Mouse (Mus musculus) lung, postnatal 0 days (tissue): ENCODE measurements around the gene Zfp507. TPM values are rescaled to one million over a fixed set of nuclear protein-coding genes. Genes with fewer than 3 reads are reported as not detected.

Source experiments
- ATAC-seq: fragments of 200-750 bp; cut with Nextera tagmentation; 2 replicates; pipeline ENCODE4 v1.8.0; 2017; ENCODE audit warnings: moderate library complexity
- DNase-seq: peaks from one replicate; pipeline ENCODE4 v3.0.0-alpha.2; 2016; ENCODE audit warnings: low spot score
- H3K27ac ChIP-seq: fragments of 300-500 bp; sonication (generic); 2 replicates; pipeline ENCODE4 v1.5.1; 2014; ENCODE audit warnings: antibody characterized with exemption, mild to moderate bottlenecking, low read length, mixed read lengths
- H3K27me3 ChIP-seq: fragments of 300-500 bp; sonication (generic); replicated peaks from 2 replicates; pipeline ENCODE4 v1.6.1; 2014; ENCODE audit warnings: low read length, mixed read lengths; ENCODE audit not compliant: insufficient read depth
- H3K36me3 ChIP-seq: fragments of 300-500 bp; sonication (generic); 2 replicates; pipeline ENCODE4 v1.6.1; 2014; ENCODE audit warnings: low read length, mixed read lengths; ENCODE audit not compliant: insufficient read depth
- H3K4me1 ChIP-seq: fragments of 300-500 bp; sonication (generic); 2 replicates; pipeline ENCODE4 v1.6.1; 2014; ENCODE audit warnings: antibody characterized with exemption, low read depth, low read length, mixed read lengths; ENCODE audit not compliant: insufficient read depth
- H3K4me2 ChIP-seq: fragments of 300-500 bp; sonication (generic); replicated peaks from 2 replicates; pipeline ENCODE4 v1.6.1; 2014; ENCODE audit warnings: low read depth, mild to moderate bottlenecking, low read length, moderate library complexity, mixed read lengths
- H3K4me3 ChIP-seq: fragments of 300-500 bp; sonication (generic); 2 replicates; pipeline ENCODE4 v1.5.1; 2014; ENCODE audit warnings: low read depth, low read length
- H3K9ac ChIP-seq: fragments of 300-500 bp; sonication (generic); replicated peaks from 2 replicates; pipeline ENCODE4 v1.6.1; 2014; ENCODE audit warnings: low read depth, mild to moderate bottlenecking
- H3K9me3 ChIP-seq: fragments of 300-500 bp; sonication (generic); 2 replicates; pipeline ENCODE4 v1.6.1; 2016; ENCODE audit warnings: low read length, mixed read lengths
- CTCF ChIP-seq: IDR thresholded peaks from 2 replicates; pipeline ENCODE4 v1.5.1; 2016; ENCODE audit warnings: antibody characterized with exemption, mild to moderate bottlenecking
- EP300 ChIP-seq: IDR thresholded peaks from 2 replicates; pipeline ENCODE4 v1.6.1; 2016; ENCODE audit warnings: antibody characterized with exemption, mild to moderate bottlenecking, control low read depth
- WGBS: fragments of 180-500 bp; shearing (Covaris S2); extraction: QIAGEN DNeasy Blood & Tissue Kit; methylation state at CpG from one replicate; pipeline ENCODE4 v1.1.7; 2014; 5-methylcytosine and 5-hydroxymethylcytosine counted together
- polyA plus RNA-seq: library from polyadenylated mRNA; unstranded; fragments of >200 nt; fragmentation: Nextera tagmentation; extraction: Ambion mirVana; gene quantifications from 2 replicates; pipeline ENCODE4 v1.2.1, GENCODE M21; 2015

Gene Zfp507
- polyA plus RNA-seq, 1 experiment from 2014 or later = 6.9 TPM

DNA sequence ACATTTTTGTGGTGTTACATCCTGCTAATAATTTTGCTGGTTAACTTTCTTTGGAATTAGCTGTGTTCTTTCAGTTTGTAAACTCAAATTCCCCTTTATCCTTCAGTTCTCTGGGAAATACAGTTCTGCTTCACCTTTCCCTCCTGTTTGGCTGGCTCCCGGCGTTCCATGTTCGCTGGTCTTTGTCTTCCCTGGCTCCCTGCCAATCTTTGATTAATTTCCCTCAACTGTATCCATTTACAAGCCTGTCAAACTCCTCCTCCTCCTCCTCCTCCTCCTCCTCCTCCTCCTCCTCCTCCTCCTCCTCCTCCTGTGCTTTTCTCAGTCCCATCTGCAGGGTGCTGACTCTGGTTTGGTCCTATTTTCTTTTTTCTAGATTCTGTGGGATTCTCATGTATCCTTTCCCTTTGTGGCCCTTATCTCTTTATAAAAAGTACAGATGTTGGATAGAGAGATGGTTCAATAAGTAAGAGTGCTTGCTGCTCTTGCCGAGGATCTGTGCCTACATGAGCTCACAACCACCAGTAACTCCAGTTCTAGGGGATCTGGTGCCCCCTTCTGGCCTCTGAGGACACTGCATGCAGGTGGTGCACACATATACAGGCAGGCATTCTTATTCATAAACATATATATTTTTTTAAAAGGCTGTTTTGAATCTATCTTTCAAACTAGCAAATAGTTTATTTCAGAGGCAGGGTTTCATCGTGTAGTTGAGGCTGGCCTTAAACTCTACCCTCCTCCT, 62.1 kb downstream of the Zfp507 start:
- 56% methylated on average over 5 of the region's 5 CpGs for WGBS
- H3K36me3 ChIP-seq = 0 out of 2 replicates have a peak, but pooled peaks cover 3% of the 10 kb centered on the region
- ATAC-seq = no peak
- H3K4me1 ChIP-seq = no peaks in the 10 kb centered on the region
- H3K27me3 ChIP-seq = no peaks in the 10 kb centered on the region
- TF ChIP-seq EP300 = no peak
- TF ChIP-seq CTCF = peak; percentile 73
- no peak overlapping the region for H3K4me3 ChIP-seq
- no peak overlapping the region for H3K4me2 ChIP-seq
- H3K9ac ChIP-seq = no peak overlapping the region
- no peaks in the 10 kb centered on the region for H3K9me3 ChIP-seq
- H3K27ac ChIP-seq = no peak overlapping the region
- DNase-seq = peak; percentile 28

DNA sequence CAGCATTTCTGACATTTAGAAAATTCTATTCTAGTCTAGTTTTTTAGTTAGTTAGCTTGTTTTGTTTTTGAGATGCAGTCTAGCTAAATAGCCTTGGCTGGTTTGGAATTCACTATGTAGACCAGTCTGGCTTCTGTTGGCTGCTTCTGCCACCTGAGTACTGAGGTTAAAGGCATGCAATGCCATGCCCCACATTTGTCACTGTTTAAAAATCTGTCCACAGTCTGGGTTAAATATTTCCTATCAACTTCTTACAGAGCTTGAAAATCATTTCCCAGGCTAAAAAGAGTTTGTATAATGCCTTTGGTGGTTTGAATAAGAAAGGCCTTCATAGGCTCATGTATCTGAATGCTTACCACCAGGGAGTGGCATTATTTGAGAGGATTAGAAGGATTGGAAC, 63.9 kb downstream of the Zfp507 start:
- Histone ChIP-seq H3K27me3 (no peaks in the 10 kb centered on the region), H3K36me3 (0 out of 2 replicates have a peak, but pooled peaks cover 3% of the 10 kb centered on the region), H3K9ac (no peak overlapping the region), H3K4me3 (no peak overlapping the region), H3K4me2 (no peak overlapping the region), H3K4me1 (no peaks in the 10 kb centered on the region), H3K9me3 (no peaks in the 10 kb centered on the region), H3K27ac (no peak overlapping the region)
- no peak for DNase-seq
- ATAC-seq = no peak
- no peak for TF ChIP-seq CTCF
- TF ChIP-seq EP300 = no peak

DNA sequence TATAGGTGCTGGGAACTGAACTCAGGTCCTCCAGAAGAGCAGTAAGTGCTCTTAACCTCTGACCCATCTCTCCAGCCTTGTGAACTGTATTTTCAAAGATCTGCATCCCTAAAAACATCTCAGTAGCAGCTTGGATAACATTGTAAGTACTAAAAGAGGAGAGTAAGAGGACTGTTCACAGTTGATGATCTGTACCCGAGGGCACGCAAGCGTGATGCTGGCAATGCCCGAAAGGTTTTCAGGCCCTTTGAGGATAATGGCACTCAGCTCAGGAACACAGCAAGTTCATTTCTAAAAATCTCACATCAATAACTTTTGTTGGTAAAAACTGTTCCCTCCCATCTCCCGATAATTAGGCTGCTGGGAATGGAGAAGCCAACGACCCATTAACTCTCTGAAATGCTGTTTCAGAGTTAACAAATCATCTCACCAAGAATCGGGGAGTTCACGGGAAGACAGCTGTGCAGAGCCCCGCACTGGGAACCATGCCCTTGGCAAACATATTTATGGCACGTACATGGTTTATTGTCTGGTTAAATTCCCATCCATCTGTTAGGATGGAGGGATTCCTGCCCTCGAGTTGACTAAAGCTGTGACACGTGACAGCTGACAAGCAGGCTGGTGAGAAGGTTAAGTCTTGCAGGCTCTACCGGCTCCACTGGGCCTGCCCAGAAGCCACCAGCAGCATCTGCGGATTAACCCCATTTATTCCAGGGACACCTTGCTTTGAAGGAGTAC, 69.3 kb downstream of the Zfp507 start:
- Histone ChIP-seq H3K4me1 (no peaks in the 10 kb centered on the region), H3K4me3 (no peak overlapping the region), H3K36me3 (0 out of 2 replicates have a peak, but pooled peaks cover 3% of the 10 kb centered on the region), H3K9me3 (no peaks in the 10 kb centered on the region), H3K27ac (no peak overlapping the region), H3K4me2 (no peak overlapping the region), H3K27me3 (no peaks in the 10 kb centered on the region), H3K9ac (no peak overlapping the region)
- no peak for ATAC-seq
- WGBS = 66% methylated on average over 14 of the region's 14 CpGs
- DNase-seq = no peak
- TF ChIP-seq CTCF = no peak
- TF ChIP-seq EP300 = no peak

DNA sequence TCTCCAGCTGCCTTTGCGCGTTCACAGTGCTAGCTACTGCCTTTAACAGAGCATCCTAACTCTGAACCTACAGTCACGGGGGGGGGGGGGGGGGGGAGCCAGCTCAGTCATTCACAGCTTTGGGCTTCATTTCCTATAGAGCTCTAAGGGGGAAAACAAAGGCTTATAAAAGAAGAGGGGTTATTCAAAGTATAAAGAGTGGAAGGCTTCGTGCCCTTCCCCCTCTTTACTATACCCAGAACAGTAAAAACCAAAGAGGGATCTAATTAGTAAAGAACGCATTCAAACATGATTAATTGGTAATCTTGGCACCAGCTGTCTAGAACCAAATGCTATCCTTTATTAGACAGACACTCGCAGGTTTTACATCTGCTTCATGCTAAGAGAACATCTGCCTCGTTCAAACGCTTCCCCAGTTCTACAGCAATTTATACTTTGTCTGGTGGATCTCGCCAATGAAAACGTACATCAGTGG, 70.2 kb downstream of the Zfp507 start:
- Histone ChIP-seq H3K9ac (no peak overlapping the region), H3K4me2 (no peak overlapping the region), H3K36me3 (0 out of 2 replicates have a peak, but pooled peaks cover 3% of the 10 kb centered on the region), H3K4me1 (no peaks in the 10 kb centered on the region), H3K4me3 (no peak overlapping the region), H3K27ac (no peak overlapping the region), H3K27me3 (no peaks in the 10 kb centered on the region), H3K9me3 (no peaks in the 10 kb centered on the region)
- ATAC-seq (no peak), DNase-seq (no peak)
- TF ChIP-seq CTCF = no peak
- no peak for TF ChIP-seq EP300
- WGBS = 93% methylated on average over 9 of the region's 10 CpGs

DNA sequence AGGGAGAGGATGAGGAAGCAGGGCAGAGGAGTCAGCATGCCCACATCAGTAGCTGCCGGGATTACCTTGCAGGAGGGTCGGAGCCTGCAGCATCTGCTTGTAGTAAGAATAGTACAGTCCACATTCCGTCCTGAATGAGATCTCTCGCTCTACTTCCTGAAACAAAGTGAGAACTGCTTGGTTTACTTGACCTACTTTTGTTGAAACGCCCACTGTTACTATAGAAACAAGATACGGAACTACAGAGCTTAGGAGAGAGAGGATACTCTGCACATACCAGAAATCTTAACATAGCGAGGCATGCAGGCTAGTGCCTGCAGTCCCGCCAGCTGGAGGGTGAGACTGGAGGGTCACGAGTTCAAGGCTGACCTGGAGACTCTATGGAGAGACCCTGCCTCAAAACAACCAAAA, 73.2 kb downstream of the Zfp507 start:
- Histone ChIP-seq H3K4me1 (no peaks in the 10 kb centered on the region), H3K9ac (no peak overlapping the region), H3K4me3 (no peak overlapping the region), H3K27ac (no peak overlapping the region), H3K4me2 (no peak overlapping the region), H3K27me3 (no peaks in the 10 kb centered on the region), H3K9me3 (no peaks in the 10 kb centered on the region), H3K36me3 (no peaks in the 10 kb centered on the region)
- ATAC-seq = peak; percentile 95
- 0 out of 2 replicates have a peak, but pooled peaks have one; percentile 13 for TF ChIP-seq EP300
- TF ChIP-seq CTCF = no peak
- DNase-seq = peak; percentile 91
- 52% methylated on average over 9 of the region's 9 CpGs for WGBS

DNA sequence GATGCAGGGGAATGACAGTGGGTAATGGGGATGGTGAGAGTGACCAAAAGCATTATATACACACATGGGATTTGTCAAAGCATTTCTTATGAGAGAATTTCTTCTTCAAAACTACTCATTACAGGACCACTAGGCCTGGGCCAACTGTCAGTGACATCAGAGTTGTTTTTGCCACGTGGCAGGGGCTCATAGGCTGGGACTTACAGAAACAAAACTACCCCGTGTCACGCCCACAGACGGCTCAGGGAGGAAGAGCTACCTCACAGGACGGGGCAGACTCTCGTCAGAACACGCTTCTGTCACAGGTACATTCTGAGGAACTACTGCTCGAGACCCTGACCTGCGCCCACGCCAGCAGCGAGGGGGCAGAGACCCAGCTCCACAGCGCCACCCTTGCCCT, 74.4 kb downstream of the Zfp507 start:
- H3K36me3 ChIP-seq = no peaks in the 10 kb centered on the region
- WGBS = 93% methylated on average over 12 of the region's 12 CpGs
- H3K27me3 ChIP-seq = no peaks in the 10 kb centered on the region
- no peak for DNase-seq
- no peaks in the 10 kb centered on the region for H3K9me3 ChIP-seq
- TF ChIP-seq EP300 (no peak), CTCF (no peak)
- H3K4me1 ChIP-seq = no peaks in the 10 kb centered on the region
- no peak overlapping the region for H3K4me2 ChIP-seq
- no peak overlapping the region for H3K9ac ChIP-seq
- no peak for ATAC-seq
- H3K4me3 ChIP-seq = no peak overlapping the region
- H3K27ac ChIP-seq = no peak overlapping the region
